Mouse (Mus musculus) embryonic facial prominence, embryonic 13.5 days (tissue): ENCODE measurements at regions not wholly inside any gene's neighbourhood (a gene's known extent, or its start where the extent isn't known, plus 50 kb on each side); places are given as distances from the start of the nearest gene placed in this dataset.

Experiments
- ATAC-seq: fragments of 200-750 bp; cut with Nextera tagmentation; 2 replicates; pipeline ENCODE4 v1.8.0; 2017; ENCODE audit warnings: low read depth; ENCODE audit not compliant: insufficient number of reproducible peaks, insufficient read depth, low FRiP score, low TSS enrichment
- H3K27ac ChIP-seq: fragments of 300-500 bp; sonication (generic); 2 replicates; pipeline ENCODE4 v1.5.1; 2015; ENCODE audit warnings: moderate library complexity, mild to moderate bottlenecking, inconsistent platforms
- H3K27me3 ChIP-seq: fragments of 300-500 bp; sonication (generic); 2 replicates; pipeline ENCODE4 v1.6.1; 2015; ENCODE audit warnings: mild to moderate bottlenecking, inconsistent platforms
- H3K36me3 ChIP-seq: fragments of 300-500 bp; sonication (generic); 2 replicates; pipeline ENCODE4 v1.6.1; 2015; ENCODE audit warnings: mild to moderate bottlenecking, inconsistent platforms
- H3K4me1 ChIP-seq: fragments of 300-500 bp; sonication (generic); 2 replicates; pipeline ENCODE4 v1.6.1; 2015; ENCODE audit warnings: inconsistent platforms
- H3K4me2 ChIP-seq: fragments of 300-500 bp; sonication (generic); 2 replicates; pipeline ENCODE4 v1.6.1; 2015; ENCODE audit warnings: moderate library complexity, mild to moderate bottlenecking, inconsistent platforms
- H3K4me3 ChIP-seq: fragments of 300-500 bp; sonication (generic); 2 replicates; pipeline ENCODE4 v1.5.1; 2015; ENCODE audit warnings: mild to moderate bottlenecking, inconsistent platforms
- H3K9ac ChIP-seq: fragments of 300-500 bp; sonication (generic); 2 replicates; pipeline ENCODE4 v1.6.1; 2015; ENCODE audit warnings: mild to moderate bottlenecking, inconsistent platforms
- H3K9me3 ChIP-seq: fragments of 300-500 bp; sonication (generic); 2 replicates; pipeline ENCODE4 v1.6.1; 2016; ENCODE audit warnings: inconsistent platforms
- WGBS: fragments of 180-500 bp; shearing (Covaris S2); methylation state at CpG from one replicate; pipeline ENCODE4 v1.1.7; 2015; ENCODE audit warnings: mixed read lengths; 5-methylcytosine and 5-hydroxymethylcytosine counted together

- ATAC-seq, result no peak
- no peaks in the 10 kb centered on the region for H3K9me3 ChIP-seq
- H3K36me3 ChIP-seq, result no peaks in the 10 kb centered on the region
- no peak overlapping the region for H3K4me2 ChIP-seq
- no peaks in the 10 kb centered on the region for H3K4me1 ChIP-seq
- no peak overlapping the region for H3K27ac ChIP-seq
- H3K4me3 ChIP-seq, result no peak overlapping the region
- no peak overlapping the region for H3K9ac ChIP-seq
- 84% methylated on average over 4 of the region's 4 CpGs for WGBS
- H3K27me3 ChIP-seq, result no peaks in the 10 kb centered on the region
Measured at GRCm38 (mm10) chr1:23602710-23603291, 158.8 kb upstream of the B3gat2 start.

- no peaks in the 10 kb centered on the region for H3K27me3 ChIP-seq
- H3K4me2 ChIP-seq, result no peak overlapping the region
- no peak overlapping the region for H3K9ac ChIP-seq
- H3K36me3 ChIP-seq, result no peaks in the 10 kb centered on the region
- no peaks in the 10 kb centered on the region for H3K9me3 ChIP-seq
- H3K4me3 ChIP-seq, result no peak overlapping the region
- ATAC-seq, result no peak
- no peaks in the 10 kb centered on the region for H3K4me1 ChIP-seq
- 64% methylated on average over 4 of the region's 4 CpGs for WGBS
- H3K27ac ChIP-seq, result no peak overlapping the region
Measured at GRCm38 (mm10) chr1:23629366-23629765, 132.2 kb upstream of the B3gat2 start.

- Histone ChIP-seq H3K9me3 (no peaks in the 10 kb centered on the region), H3K9ac (no peak overlapping the region), H3K4me2 (no peak overlapping the region), H3K27me3 (no peaks in the 10 kb centered on the region), H3K27ac (no peak overlapping the region), H3K4me3 (no peak overlapping the region), H3K36me3 (no peaks in the 10 kb centered on the region), H3K4me1 (no peaks in the 10 kb centered on the region)
- ATAC-seq, result no peak
- WGBS, result 77% methylated on average over 2 of the region's 2 CpGs
Measured at GRCm38 (mm10) chr1:23645093-23645492, 116.5 kb upstream of the B3gat2 start.

GRCm38 (mm10) chr1:23648875-23649506, 112.6 kb upstream of the B3gat2 start:
- no peak for ATAC-seq
- H3K4me3 ChIP-seq, result no peak overlapping the region
- 85% methylated on average over 7 of the region's 7 CpGs for WGBS
- no peaks in the 10 kb centered on the region for H3K9me3 ChIP-seq
- H3K9ac ChIP-seq, result no peak overlapping the region
- H3K36me3 ChIP-seq, result no peaks in the 10 kb centered on the region
- no peaks in the 10 kb centered on the region for H3K4me1 ChIP-seq
- H3K4me2 ChIP-seq, result no peak overlapping the region
- no peak overlapping the region for H3K27ac ChIP-seq
- no peaks in the 10 kb centered on the region for H3K27me3 ChIP-seq

GRCm38 (mm10) chr1:23649886-23650285, 111.7 kb upstream of the B3gat2 start:
- H3K9me3 ChIP-seq, result no peaks in the 10 kb centered on the region

GRCm38 (mm10) chr1:23653628-23654027, 107.9 kb upstream of the B3gat2 start:
- no peaks in the 10 kb centered on the region for H3K36me3 ChIP-seq
- H3K4me3 ChIP-seq, result no peak overlapping the region
- H3K27ac ChIP-seq, result no peak overlapping the region
- no peaks in the 10 kb centered on the region for H3K4me1 ChIP-seq
- H3K9ac ChIP-seq, result no peak overlapping the region
- WGBS, result 88% methylated on average over 4 of the region's 4 CpGs
- H3K9me3 ChIP-seq, result no peaks in the 10 kb centered on the region
- H3K27me3 ChIP-seq, result no peaks in the 10 kb centered on the region
- no peak for ATAC-seq
- H3K4me2 ChIP-seq, result no peak overlapping the region

More at GRCm38 (mm10) chr1:23649886-23650285, 111.7 kb upstream of the B3gat2 start:
- Histone ChIP-seq H3K9ac (no peak overlapping the region), H3K4me2 (no peak overlapping the region), H3K27me3 (no peaks in the 10 kb centered on the region), H3K27ac (no peak overlapping the region), H3K36me3 (no peaks in the 10 kb centered on the region), H3K4me1 (no peaks in the 10 kb centered on the region), H3K4me3 (no peak overlapping the region)
- no peak for ATAC-seq
- 66% methylated on average over 4 of the region's 4 CpGs for WGBS

GRCm38 (mm10) chr1:23655768-23656167, 105.8 kb upstream of the B3gat2 start:
- WGBS, result 92% methylated on average over 1 of the region's 1 CpGs
- ATAC-seq, result no peak
- Histone ChIP-seq H3K4me2 (no peak overlapping the region), H3K27me3 (no peaks in the 10 kb centered on the region), H3K4me1 (no peaks in the 10 kb centered on the region), H3K36me3 (no peaks in the 10 kb centered on the region), H3K9ac (no peak overlapping the region), H3K4me3 (no peak overlapping the region), H3K9me3 (no peaks in the 10 kb centered on the region), H3K27ac (no peak overlapping the region)

- Histone ChIP-seq H3K27me3 (no peaks in the 10 kb centered on the region), H3K4me2 (peak overlapping the region; percentile 47), H3K9ac (0 out of 2 replicates have a peak overlapping the region, but pooled peaks have one; percentile 51), H3K4me3 (peak overlapping the region; percentile 23), H3K4me1 (no peaks in the 10 kb centered on the region), H3K36me3 (no peaks in the 10 kb centered on the region), H3K27ac (no peak overlapping the region), H3K9me3 (no peaks in the 10 kb centered on the region)
- 22% methylated on average over 12 of the region's 12 CpGs for WGBS
- no peak for ATAC-seq
Measured at GRCm38 (mm10) chr1:23656302-23656701, 105.3 kb upstream of the B3gat2 start.

GRCm38 (mm10) chr1:23656718-23657117, 104.8 kb upstream of the B3gat2 start:
- Histone ChIP-seq H3K27me3 (no peaks in the 10 kb centered on the region), H3K27ac (no peak overlapping the region), H3K4me2 (peak overlapping the region; percentile 47), H3K36me3 (no peaks in the 10 kb centered on the region), H3K9ac (no peak overlapping the region), H3K4me1 (no peaks in the 10 kb centered on the region), H3K4me3 (no peak overlapping the region), H3K9me3 (no peaks in the 10 kb centered on the region)
- WGBS, result 57% methylated on average over 8 of the region's 8 CpGs
- ATAC-seq, result no peak

GRCm38 (mm10) chr1:23670514-23670913, 91.0 kb upstream of the B3gat2 start:
- Histone ChIP-seq H3K9ac (no peak overlapping the region), H3K36me3 (no peaks in the 10 kb centered on the region), H3K4me2 (no peak overlapping the region), H3K27me3 (no peaks in the 10 kb centered on the region), H3K4me3 (no peak overlapping the region), H3K9me3 (no peaks in the 10 kb centered on the region), H3K4me1 (no peaks in the 10 kb centered on the region), H3K27ac (no peak overlapping the region)
- ATAC-seq, result no peak
- 87% methylated on average over 4 of the region's 4 CpGs for WGBS

GRCm38 (mm10) chr1:23674357-23674756, 87.2 kb upstream of the B3gat2 start:
- no peaks in the 10 kb centered on the region for H3K27me3 ChIP-seq
- ATAC-seq, result no peak
- H3K4me2 ChIP-seq, result no peak overlapping the region
- H3K9me3 ChIP-seq, result no peaks in the 10 kb centered on the region
- H3K4me3 ChIP-seq, result no peak overlapping the region
- no peak overlapping the region for H3K9ac ChIP-seq
- no peak overlapping the region for H3K27ac ChIP-seq
- 83% methylated on average over 6 of the region's 6 CpGs for WGBS
- no peaks in the 10 kb centered on the region for H3K4me1 ChIP-seq
- no peaks in the 10 kb centered on the region for H3K36me3 ChIP-seq

- Histone ChIP-seq H3K27ac (no peak overlapping the region), H3K36me3 (no peaks in the 10 kb centered on the region), H3K27me3 (no peaks in the 10 kb centered on the region), H3K4me3 (no peak overlapping the region), H3K9me3 (no peaks in the 10 kb centered on the region), H3K4me2 (no peak overlapping the region), H3K9ac (no peak overlapping the region), H3K4me1 (no peaks in the 10 kb centered on the region)
- no peak for ATAC-seq
- WGBS, result 81% methylated on average over 2 of the region's 2 CpGs
Measured at GRCm38 (mm10) chr1:23676301-23676700, 85.3 kb upstream of the B3gat2 start.
